Mouse (Mus musculus) heart, postnatal 25 days (tissue): ENCODE results near the gene Rnf208. TPM values are rescaled to one million over a fixed set of nuclear protein-coding genes. Genes with fewer than 3 reads are reported as not detected.
"Not testable (repeated sequence)": the region's sequence is repeated elsewhere in the genome, so short reads cannot be mapped to it uniquely, and the experiment has no call there.

ENCODE experiments used
- DNase-seq: peaks from one replicate; pipeline ENCODE4 v3.0.0; 2022; ENCODE audit warnings: low spot score
- intact Hi-C: fragments of 180-260 bp; cut with DNase I; formaldehyde crosslinking; loops from one replicate; pipeline ENCODE4 v1.15.1; 2025
- total RNA-seq, 2 experiments: library from RNA; stranded (reverse); gene quantifications; 2 replicates each; pipeline ENCODE4 v1.2.3; 2021

The Rnf208 gene
- total RNA-seq, 2 experiments from 2014 or later, result 0.53 TPM; not detected in 1

DNA sequence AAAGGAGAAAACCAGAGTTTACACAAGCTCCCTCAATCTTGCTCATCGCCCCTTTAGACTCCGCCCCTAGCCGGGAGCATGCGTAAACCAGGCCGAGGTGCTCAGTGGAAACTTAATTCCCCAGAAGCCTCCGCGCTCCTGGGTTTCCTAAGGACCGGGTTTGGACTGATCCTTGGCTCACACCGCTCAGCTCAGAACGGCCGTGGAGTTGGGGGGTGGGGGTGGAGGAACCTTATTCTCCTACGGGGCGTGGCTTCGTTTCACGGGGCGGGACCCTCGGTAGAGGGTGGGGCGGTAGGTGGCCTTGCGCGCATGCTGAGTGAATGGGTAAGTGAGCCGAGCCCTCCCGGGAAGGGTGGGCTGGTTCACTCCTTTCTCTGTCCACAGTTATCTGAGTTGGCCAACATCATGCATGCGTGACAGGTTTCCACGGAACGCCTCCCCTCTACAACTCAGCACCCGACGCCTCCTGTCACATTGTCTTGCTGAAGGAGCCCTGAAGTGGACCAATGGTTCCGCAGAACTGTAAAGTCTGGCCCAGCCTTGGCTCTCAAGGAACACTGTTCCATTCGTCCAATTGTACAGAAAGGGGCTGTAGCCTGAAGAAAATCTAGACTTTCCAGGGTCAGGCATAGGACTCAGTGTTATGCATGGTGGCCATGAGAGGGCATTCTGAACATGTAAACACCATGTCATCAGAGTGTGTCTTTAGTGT, 1.2 kb upstream of the Rnf208 start:
- peak; percentile 30 for DNase-seq
- intact Hi-C loops, result no loop called here

DNA sequence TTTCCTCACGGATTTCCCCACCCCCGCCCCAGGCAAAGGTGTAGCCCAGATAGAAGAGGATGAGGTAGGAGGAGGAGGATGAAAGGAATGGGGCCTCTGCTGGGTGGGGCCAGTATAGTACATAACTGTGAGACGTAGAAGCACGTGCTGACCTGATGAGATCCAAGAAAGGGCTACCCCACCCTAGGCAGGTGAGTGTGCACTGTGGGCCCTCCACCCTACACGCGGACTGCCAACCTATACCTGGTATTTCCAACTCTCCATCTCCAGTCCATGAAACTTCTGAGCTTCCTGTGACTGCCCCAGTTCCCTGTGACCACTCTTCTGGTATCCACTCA, 648 bp upstream of the Rnf208 start:
- intact Hi-C loops, result no loop called here
- no peak for DNase-seq

DNA sequence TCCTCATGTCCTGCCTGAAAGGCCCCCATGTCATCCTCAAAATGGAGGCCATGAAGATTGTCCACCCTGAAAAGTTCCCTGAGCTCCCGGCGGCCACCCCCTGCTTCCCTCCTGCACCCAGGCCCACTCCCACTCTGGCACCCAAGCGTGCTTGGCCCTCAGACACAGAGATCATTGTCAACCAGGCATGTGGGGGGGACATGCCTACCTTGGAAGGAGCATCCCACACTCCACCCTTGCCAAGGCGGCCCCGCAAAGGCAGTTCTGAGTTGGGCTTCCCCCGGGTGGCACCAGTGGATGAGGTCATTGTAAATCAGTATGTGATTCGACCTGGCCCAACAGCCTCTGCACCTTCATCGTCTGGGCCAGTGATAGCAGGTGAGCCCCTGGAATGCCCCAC, 1.3 kb downstream of the Rnf208 start:
- no peak for DNase-seq
- intact Hi-C loops, result no loop called here

DNA sequence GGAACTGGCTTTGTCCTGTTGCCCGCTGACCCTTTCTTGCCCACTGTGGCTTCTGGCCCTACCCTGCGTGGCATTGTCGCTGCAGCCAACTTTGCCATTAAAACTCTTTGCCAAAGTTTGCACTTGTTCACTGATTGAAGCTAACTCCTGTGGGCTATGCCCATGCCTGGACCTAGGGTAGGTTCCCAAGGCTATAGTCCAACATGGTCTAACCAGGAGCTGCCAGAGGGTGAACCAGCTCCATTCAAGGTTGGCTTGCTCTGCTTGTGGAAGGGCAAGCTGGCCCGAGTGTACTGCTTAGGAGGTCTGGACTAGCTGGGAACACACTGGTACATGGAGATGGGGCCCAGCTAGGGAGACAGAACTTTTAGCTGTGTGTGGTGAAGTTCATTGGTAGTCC, 2.1 kb downstream of the Rnf208 start:
- no peak for DNase-seq
- intact Hi-C loops, result no loop called here

DNA sequence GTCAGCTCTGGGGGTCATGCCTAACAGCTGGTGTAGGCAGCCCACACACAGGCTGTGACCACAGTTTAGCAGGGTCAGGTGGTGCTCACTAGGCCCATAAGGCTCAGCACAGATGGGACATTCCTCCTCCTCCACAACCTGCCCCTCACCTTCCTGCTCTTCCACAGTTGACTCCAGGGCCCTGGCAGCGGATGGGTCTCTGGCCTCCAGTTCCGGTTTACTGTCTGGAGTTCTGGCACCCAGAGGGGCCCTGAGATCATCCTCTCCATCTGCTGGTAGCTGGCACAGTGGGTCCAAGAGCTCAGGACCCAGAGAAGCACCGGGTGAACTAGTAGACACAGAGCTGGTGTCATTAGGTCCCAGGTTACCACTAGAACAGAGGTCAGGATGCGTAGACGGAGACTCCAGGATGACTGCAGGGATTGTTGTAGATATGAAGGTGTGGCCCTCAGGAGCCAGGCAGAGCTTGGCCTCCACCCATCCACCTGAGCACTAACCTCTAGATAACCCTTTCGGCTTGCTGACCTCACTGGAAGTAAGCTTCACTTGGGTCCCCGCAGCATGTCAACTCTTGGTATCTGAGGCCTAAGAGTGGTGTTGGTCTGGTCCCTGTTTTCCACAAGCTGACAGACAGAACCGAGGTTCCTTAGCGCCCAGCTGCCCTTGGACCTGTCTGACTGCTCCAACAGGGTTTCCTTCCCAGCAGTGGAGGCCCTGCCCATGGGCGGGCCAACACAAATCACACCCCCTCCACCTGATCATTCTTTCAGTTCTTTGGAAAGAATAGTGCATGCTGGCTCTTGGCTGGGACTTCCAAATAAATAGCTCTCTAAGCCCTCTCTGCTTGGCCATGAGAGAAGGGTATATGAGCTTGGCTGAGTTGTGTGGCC, 4.4 kb downstream of the Rnf208 start, which contains the start of gene AL732309.1:
AL732309.1 (minus strand) TSS at position 681 of the 890 bp plus-strand sequence.
- intact Hi-C loops, result no loop called here
- DNase-seq, result no peak

DNA sequence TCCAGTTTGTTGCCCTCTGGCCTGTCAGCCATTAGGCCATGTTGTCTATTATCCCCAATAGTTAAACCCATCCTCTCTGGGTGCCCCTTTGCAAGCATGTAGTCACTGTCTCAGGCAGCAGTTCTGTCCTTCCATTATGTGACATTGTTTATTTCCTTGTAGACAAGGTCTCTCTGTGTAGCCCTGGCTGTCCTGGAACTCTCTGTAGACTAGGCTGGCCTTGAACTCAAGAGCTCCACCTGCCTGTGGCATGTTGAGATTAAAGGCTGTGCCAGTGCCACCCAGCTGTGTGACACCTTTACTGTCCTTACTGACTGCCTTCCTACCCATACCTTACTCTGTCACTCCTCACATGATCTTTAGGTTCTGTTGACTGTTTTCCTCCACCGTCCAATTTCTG, 10.3 kb downstream of the Rnf208 start:
- intact Hi-C loops, result loop anchor here (2.0 to 5.0 kb wide), 2 partner anchors 24 to 125 kb away; no protein-coding TSS in a partner anchor
- no peak for DNase-seq

DNA sequence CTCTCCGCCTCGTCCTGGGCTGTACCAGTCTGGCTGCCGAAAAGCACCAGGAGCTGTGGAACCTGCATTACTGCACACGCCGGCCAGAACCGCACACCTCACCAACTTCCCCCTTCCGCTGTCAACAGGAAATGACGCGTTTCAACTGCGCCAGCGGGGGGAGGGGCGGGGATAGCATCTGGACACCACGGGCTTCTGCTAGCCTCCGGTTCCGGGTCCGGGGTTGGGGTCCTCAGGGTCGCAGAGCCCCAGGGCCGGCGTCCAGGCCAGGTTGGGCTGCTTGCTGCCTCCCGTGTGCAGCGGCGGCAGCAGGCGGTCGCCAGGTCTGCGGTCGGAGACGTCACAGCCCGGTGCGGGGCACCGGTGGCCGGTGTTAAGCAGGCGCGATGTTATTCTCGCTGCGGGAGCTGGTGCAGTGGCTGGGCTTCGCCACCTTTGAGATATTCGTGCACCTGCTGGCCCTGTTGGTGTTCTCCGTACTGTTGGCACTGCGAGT, 13.3 kb downstream of the Rnf208 start, which contains the start of gene Tmem203:
Tmem203 (plus strand) TSS at position 156 of the 496 bp plus-strand sequence.
- intact Hi-C loops, result loop anchor here (2.0 to 5.0 kb wide), 2 partner anchors 63 to 77 kb away; partner anchors contain the start of gene Man1b1
- DNase-seq, result peak; percentile 68

DNA sequence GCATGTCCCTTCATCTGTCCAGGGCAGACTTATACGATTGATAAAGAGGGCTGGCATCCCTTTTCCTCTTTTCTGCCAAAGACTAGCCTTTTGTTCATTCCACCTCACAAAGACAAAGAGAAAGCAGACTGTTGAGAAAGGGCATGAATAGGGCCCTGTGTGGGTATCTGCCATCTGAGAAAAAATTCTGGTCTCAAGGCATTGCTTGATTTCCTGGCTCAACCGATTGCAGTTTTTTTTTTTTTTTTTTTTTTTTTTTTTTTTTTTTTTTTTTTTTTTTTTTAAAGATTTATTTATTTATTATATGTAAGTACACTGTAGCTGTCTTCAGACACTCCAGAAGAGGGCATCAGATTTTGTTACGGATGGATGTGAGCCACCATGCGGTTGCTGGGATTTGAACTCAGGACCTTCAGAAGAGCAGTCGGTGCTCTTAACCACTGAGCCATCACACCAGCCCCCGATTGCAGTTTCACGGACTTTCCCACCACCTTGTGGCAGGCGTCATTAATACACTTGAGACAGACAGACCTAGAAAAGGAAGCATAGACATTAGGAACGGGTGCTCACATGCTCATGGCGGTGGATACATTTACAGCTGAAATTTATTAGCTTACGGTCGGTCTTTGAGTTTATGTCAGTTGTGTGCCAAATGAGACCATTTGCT, 14.5 kb downstream of the Rnf208 start:
- not testable (repeated sequence) for DNase-seq
- intact Hi-C loops, result loop anchor here (5.0 kb wide), 1 partner anchor 76 kb away; the partner anchor contains the start of gene Man1b1

DNA sequence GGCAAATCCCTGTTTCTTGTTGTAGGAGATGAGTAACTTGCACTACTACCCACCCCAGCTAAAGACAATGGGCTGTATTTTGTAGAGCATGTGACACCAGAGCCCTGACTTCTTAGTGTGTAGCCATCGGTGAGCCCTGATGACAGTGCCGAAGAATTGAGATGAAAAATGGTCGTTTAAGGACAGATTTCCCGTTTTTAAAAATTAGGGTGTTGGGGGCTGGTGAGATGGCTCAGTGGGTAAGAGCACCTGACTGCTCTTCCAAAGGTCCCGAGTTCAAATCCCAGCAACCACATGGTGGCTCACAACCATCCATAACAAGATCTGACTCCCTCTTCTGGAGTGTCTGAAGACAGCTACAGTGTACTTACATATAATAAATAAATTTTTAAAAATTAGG, 15.2 kb downstream of the Rnf208 start:
- intact Hi-C loops, result loop anchor here (5.0 kb wide), 1 partner anchor 75 kb away; the partner anchor contains the start of gene Man1b1
- DNase-seq, result not testable (repeated sequence)

DNA sequence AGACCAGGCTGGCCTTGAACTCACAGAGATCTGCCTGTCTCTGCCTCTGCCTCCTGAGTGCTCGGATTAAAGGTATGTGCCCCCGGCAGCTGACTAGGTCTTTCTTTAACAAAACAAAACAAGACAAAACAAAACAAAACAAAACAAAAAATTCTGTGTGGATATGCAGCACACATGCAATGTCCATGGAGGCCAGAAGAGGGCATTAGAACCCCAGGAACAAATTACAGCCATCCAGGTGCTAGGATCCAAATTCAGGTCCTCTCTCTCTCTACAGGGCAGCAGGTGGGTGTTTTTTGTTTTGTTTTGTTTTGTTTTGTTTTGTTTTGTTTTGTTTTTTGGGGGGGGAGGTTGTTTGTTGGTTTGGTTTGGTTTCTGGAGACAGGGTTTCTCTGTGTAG, 16.8 kb downstream of the Rnf208 start:
- intact Hi-C loops, result loop anchor here (5.0 kb wide), 1 partner anchor 73 kb away; the partner anchor contains the start of gene Man1b1
- DNase-seq, result no peak

DNA sequence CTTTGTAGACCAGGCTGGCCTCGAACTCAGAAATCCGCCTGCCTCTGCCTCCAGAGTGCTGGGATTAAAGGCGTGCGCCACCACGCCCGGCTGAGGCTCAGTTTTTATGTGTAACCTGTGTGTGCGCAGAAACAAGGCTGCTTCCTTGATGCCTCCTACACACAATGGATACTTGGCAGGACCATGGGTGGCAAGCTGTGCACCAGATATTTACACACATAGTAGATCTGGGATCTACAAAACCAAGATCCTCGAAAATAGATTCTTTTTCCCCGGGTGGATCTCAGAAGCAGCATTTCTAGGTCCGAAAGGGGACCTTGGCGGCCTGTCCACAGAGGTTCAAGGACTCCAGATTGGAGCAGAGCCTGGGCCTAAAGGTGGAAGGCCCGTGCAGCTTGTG, 19.8 kb downstream of the Rnf208 start:
- no peak for DNase-seq
- intact Hi-C loops, result no loop called here

DNA sequence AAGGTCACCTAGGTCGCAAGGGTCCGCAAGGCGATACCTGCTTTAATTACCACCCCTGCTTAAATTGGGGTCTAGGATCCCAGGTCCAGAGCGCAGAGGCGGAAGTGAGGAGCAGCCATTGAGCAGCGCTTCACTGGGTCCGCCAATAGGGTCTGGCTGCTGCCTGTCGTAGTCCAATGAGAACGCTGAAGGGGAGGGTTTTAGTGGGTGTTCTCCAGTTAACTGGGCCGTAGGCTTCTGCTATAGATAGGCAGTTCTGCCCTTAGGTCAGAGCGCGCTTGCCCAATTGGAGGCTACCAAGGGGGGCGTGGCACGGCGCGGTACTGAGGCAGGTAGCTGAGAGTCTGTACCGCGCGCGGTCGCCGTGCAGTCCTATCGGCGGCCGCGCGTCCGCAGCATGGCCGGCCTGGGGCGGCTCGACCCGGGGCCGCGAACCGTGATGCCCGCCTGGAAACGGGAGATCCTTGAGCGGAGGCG, 20.3 kb downstream of the Rnf208 start, which contains the start of gene Tprn:
Tprn (plus strand) TSS at position 328 of the 477 bp plus-strand sequence.
- intact Hi-C loops, result no loop called here
- peak; percentile 92 for DNase-seq

DNA sequence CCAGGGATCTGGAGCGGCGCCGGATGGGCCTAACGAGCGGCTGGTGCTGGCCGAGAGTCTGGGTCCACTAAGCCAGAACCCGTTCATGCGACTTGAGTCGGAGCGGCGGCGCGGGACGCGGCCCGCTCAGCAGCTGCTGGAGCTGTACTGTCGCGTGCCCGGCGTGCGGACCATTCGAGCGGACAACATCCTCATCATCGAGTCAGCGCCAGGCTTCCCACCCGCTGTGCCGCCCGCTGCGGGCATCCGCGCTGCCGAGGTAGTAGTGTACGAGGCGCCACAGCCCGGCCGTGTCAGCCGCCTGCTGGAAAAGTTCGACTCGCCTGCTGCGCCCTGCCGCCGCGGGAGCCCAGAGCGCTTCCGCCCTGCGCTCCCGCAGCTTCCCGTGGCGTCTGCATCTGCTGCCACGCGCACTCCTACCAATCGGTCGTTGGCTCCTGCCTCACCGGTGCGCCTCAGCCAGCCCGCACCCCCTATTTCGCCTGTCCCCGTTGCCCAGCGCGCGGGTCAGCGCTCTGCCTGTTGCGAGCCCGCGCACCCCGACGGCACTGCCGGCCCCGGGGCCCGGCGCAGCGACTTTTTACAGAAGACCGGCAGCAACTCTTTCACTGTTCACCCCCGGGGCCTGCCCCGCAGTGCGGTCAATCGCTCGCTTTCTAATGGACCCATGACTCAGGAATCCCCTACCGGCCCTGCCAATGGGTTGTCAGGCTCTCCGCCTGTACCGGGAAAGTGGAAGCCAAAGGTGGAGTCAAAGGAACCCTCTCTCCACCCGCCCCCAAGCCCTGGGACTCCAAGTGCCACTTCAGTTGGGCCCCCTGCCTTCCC, 21.0 kb downstream of the Rnf208 start:
- intact Hi-C loops, result no loop called here
- DNase-seq, result no peak

DNA sequence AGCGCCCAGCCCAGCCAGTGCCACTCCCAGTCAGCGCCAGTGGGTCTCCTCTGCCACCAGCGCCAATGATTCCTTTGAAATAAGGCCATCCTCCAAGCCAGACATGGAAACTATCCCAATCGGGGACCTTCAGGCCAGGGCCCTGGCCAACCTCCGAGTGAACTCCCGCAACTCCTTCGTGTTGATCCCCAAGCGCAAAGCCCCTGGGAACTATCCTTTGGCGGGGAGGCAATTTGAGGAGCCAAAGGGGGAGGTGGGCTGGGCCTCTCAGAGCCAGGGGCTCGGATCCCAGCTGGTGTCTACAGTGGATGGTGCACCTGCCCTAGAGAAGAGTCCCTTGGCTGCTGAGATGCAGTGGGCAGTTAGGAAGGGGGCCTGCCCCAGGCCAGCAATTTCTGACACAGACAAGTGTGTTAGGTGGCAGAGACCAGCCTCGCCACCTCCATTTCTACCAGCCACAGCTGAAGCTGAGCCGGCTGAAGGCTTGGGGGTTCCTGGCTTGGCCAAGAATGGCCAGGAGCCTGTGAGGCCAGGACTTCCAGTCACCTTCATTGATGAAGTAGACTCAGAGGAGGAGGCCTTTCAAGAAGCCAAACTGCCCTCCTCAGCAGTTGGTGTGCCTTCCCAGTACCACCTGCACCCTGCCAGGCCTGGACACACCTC, 21.7 kb downstream of the Rnf208 start:
- no peak for DNase-seq
- intact Hi-C loops, result no loop called here

DNA sequence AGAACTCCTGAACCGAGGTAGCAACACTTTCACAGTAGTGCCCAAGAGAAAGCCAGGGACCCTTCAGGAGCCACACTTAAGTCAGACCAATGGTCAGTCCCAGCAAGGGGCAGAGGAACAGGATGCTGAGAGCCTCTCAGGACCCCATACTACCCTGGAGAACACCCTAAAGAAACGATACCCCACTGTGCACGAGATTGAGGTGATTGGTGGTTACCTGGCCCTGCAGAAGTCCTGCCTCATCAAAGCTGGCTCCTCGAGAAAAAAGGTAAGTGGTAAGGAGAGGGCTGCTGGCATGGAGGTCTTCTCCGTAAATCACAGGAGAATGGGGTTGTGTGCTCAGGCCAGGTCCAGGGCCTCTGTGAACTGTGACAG, 22.2 kb downstream of the Rnf208 start:
- intact Hi-C loops, result no loop called here
- no peak for DNase-seq

DNA sequence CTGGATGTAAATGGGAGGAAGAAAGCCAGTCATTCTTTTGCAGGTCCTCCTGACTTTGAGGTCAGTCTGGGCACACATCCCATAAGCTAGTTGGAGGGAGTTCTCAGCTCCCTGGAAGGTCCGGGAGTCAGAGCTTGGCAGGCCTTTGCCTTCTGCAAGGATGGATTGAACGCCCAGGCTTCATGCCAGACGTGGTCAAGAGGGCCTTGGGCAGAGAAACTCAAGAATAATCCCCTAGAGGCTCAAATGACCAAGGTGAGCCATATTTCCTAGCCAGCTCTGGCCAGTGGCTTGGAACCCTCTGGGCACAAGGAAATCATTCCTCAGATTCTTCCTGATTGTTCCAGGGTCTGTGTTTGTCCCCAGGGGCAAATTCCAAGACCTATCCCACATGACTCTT, 22.8 kb downstream of the Rnf208 start:
- no peak for DNase-seq
- intact Hi-C loops, result no loop called here

DNA sequence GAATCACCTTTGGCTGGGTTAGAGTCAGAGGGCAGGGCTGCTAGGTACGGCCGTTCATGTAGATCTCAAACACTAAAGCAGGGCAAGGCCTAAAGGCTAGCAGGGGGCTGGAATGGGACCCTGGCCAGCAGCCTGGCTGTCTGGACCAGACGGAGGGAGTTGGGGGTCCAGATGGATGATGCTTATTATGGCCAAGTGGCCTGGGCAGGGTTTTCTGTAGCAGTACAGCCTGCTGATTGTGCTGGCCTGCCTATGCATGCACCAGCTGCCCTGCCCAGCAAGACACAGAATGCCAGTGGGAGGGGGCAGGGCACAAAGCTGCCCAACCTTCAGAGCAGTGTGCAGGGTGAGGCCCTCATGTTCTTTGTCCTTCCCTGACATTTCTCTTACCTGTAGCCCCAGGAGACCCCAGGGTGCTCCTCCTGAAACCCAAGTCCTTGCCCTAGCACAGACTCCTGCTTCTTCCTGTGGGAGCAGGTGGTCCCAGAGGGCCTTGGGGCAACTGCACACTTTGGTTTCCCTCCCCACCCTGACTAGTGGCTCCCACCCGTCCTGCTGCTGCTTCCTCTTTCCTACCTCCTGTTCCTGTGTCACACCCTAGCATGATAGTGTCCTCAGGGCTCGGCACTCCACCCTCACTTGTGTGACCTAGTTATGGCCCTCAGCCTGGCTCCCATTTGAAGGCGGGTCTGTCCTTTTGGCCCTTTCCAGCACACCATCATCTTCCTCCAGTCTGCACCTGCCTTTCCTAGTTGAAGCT, 24.0 kb downstream of the Rnf208 start:
- intact Hi-C loops, result no loop called here
- DNase-seq, result peak; percentile 31

DNA sequence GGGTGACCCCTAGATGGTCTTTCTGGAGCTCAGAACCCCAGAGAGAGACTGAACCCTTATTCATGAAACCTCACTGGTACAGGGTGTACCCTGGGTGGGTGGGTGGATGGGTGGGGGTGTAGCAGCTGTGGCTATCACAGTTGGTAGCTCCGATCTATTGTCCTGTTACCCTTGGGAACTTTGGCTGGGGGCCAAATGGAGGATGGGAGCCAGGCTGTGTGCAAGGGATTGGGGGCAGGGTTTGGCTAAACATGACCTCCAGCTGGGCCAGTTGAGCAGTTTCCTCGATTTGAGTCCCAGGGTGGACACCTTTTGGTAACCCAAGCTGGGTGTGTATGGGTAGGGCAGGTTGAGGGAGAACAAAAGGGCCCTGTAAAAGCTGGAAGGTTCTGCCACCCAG, 24.7 kb downstream of the Rnf208 start:
- intact Hi-C loops, result no loop called here
- DNase-seq, result peak; percentile 31
